Mouse (Mus musculus) heart, postnatal 0 days (tissue): ENCODE data around the gene Hoxa3.

Experiments
- CTCF ChIP-seq: IDR thresholded peaks from 2 replicates; pipeline ENCODE4 v1.5.1; 2016; ENCODE audit warnings: antibody characterized with exemption, control low read depth, low read depth
- EP300 ChIP-seq: IDR thresholded peaks from 2 replicates; pipeline ENCODE4 v1.6.1; 2016; ENCODE audit warnings: antibody characterized with exemption, low read depth

- TF ChIP-seq EP300 (no peak), CTCF (no peak)
Observed at GRCm38 (mm10) chr6:52159164-52159761, 53.9 kb downstream of the Hoxa3 start.
